Mouse (Mus musculus): ENCODE data around the gene 4933425L06Rik.

4933425L06Rik gene

GRCm38 (mm10) chr13:105134397-105134796 is 52.5 kb downstream of the 4933425L06Rik start:
- DNase-seq (ENCODE audit: low spot score), result no peak

GRCm38 (mm10) chr13:105139881-105140280 is 58.0 kb downstream of the 4933425L06Rik start:
- DNase-seq (ENCODE audit: low spot score), result no peak

- no peak for DNase-seq (ENCODE audit: low spot score)
Measured at GRCm38 (mm10) chr13:105146827-105147226, 64.9 kb downstream of the 4933425L06Rik start.

GRCm38 (mm10) chr13:105147795-105148418 is 66.0 kb downstream of the 4933425L06Rik start:
- DNase-seq (ENCODE audit: low spot score), result no peak

GRCm38 (mm10) chr13:105150006-105150405 is 68.1 kb downstream of the 4933425L06Rik start:
- no peak for DNase-seq (ENCODE audit: low spot score)

- no peak for DNase-seq (ENCODE audit: low spot score)
Measured at GRCm38 (mm10) chr13:105153955-105154354, 72.0 kb downstream of the 4933425L06Rik start.

GRCm38 (mm10) chr13:105165441-105165840 is 83.5 kb downstream of the 4933425L06Rik start:
- no peak for DNase-seq (ENCODE audit: low spot score)
